Mouse (Mus musculus) forebrain, embryonic 13.5 days (tissue): Measurements from ENCODE around the gene Gnaq. TPM values are rescaled to one million over a fixed set of nuclear protein-coding genes. Genes with fewer than 3 reads are reported as not detected.

ENCODE experiments used
- ATAC-seq: fragments of 200-750 bp; cut with Nextera tagmentation; 2 replicates; pipeline ENCODE4 v1.8.0; 2017
- H3K27ac ChIP-seq: fragments of 300-500 bp; sonication (generic); 2 replicates; pipeline ENCODE4 v1.5.1; 2015; ENCODE audit warnings: inconsistent platforms, mild to moderate bottlenecking, moderate library complexity
- H3K27me3 ChIP-seq: fragments of 300-500 bp; sonication (generic); 2 replicates; pipeline ENCODE4 v1.6.1; 2015; ENCODE audit warnings: mild to moderate bottlenecking, inconsistent platforms
- H3K36me3 ChIP-seq: fragments of 300-500 bp; sonication (generic); 2 replicates; pipeline ENCODE4 v1.6.1; 2015; ENCODE audit warnings: mild to moderate bottlenecking, inconsistent platforms; ENCODE audit not compliant: poor library complexity, severe bottlenecking
- H3K4me1 ChIP-seq: fragments of 300-500 bp; sonication (generic); 2 replicates; pipeline ENCODE4 v1.6.1; 2015; ENCODE audit warnings: inconsistent platforms
- H3K4me2 ChIP-seq: fragments of 300-500 bp; sonication (generic); 2 replicates; pipeline ENCODE4 v1.6.1; 2015; ENCODE audit warnings: inconsistent platforms, mild to moderate bottlenecking, moderate library complexity
- H3K4me3 ChIP-seq: fragments of 300-500 bp; sonication (generic); 2 replicates; pipeline ENCODE4 v1.5.1; 2015; ENCODE audit warnings: mild to moderate bottlenecking, inconsistent platforms
- H3K9ac ChIP-seq: fragments of 300-500 bp; sonication (generic); 2 replicates; pipeline ENCODE4 v1.6.1; 2015; ENCODE audit warnings: mild to moderate bottlenecking, inconsistent platforms
- H3K9me3 ChIP-seq: fragments of 300-500 bp; sonication (generic); replicated peaks from 2 replicates; pipeline ENCODE4 v1.6.1; 2016; ENCODE audit warnings: inconsistent platforms
- WGBS: fragments of 180-500 bp; shearing (Covaris S2); methylation state at CpG from one replicate; pipeline ENCODE4 v1.1.7; 2015; 5-methylcytosine and 5-hydroxymethylcytosine counted together
- polyA plus RNA-seq: library from polyadenylated mRNA; unstranded; fragments of >200 nt; fragmentation: Nextera tagmentation; extraction: Ambion mirVana; gene quantifications from 2 replicates; pipeline ENCODE4 v1.2.1, GENCODE M21; 2015

The Gnaq gene
- polyA plus RNA-seq, 1 experiment from 2014 or later = 55.5 TPM

DNA sequence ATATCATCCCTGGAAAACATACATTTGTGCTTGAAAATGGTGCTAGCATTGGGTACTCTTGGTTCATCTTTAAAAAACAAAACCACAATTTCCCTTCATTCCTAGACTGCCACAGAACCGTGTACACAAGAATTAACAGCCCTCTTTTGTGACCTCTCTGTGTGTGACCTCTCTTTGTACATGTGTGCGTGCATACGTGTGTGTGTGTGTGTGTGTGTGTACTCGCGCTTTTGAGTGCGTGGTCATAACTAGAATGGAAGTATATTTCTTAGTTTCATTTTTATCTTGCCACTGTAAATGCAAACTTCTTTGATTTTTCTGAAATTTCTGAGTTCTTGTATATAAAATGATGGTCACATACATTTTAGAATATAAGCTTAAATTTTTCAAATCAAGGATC is 197.0 kb downstream of the Gnaq start:
- Histone ChIP-seq H3K27me3 (no peaks in the 10 kb centered on the region), H3K4me1 (peaks cover 39% of the 10 kb centered on the region), H3K27ac (no peak overlapping the region), H3K4me2 (no peak overlapping the region), H3K9ac (no peak overlapping the region), H3K9me3 (no peaks in the 10 kb centered on the region), H3K4me3 (no peak overlapping the region), H3K36me3 (0 out of 2 replicates have a peak, but pooled peaks cover 5% of the 10 kb centered on the region)
- WGBS = 87% methylated on average over 6 of the region's 6 CpGs
- ATAC-seq = no peak

DNA sequence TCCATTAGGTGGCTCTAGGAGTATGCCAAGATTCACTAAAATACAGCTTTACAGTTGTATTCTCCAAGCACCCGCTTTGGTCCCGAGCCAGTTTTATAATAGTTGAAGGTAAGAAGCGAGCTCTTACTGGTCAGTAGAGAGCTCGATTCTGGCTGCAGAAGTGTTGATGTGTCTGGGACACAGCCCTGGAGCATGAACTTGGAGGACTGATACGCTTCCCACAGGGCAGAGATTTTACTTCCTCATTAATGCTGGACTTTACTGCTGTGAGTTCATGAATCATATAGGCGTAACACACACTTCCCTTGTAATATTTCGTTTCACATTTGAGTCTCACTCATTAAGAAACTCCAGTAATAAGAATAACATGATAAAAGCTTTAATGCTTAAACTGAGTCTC is 197.5 kb downstream of the Gnaq start:
- H3K4me1 ChIP-seq = peaks cover 38% of the 10 kb centered on the region
- H3K9ac ChIP-seq = no peak overlapping the region
- no peaks in the 10 kb centered on the region for H3K27me3 ChIP-seq
- 87% methylated on average over 7 of the region's 7 CpGs for WGBS
- no peak overlapping the region for H3K4me2 ChIP-seq
- ATAC-seq = no peak
- no peak overlapping the region for H3K27ac ChIP-seq
- H3K9me3 ChIP-seq = no peaks in the 10 kb centered on the region
- peaks cover 9% of the 10 kb centered on the region for H3K36me3 ChIP-seq
- no peak overlapping the region for H3K4me3 ChIP-seq

DNA sequence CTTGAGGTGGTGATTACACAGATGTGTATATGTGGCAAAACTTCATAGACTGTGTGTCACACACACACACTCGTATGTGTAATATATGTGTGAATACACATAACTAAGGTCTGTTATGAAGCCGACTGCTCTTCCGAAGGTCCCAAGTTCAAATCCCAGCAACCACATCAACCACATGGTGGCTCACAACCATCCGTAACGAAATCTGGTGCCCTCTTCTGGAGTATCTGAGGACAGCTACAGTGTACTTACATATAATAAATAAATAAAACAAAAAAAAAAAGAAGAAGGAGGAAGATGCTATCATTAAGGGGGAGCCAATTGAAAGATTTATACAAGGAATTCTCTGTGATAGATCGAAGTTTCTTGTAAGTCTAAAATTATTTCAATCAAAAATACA is 198.4 kb downstream of the Gnaq start:
- no peak for ATAC-seq
- H3K27me3 ChIP-seq = no peaks in the 10 kb centered on the region
- H3K4me1 ChIP-seq = peaks cover 30% of the 10 kb centered on the region
- no peak overlapping the region for H3K27ac ChIP-seq
- WGBS = 93% methylated on average over 6 of the region's 6 CpGs
- H3K4me2 ChIP-seq = no peak overlapping the region
- H3K36me3 ChIP-seq = peaks cover 16% of the 10 kb centered on the region
- no peak overlapping the region for H3K9ac ChIP-seq
- H3K9me3 ChIP-seq = no peaks in the 10 kb centered on the region
- H3K4me3 ChIP-seq = no peak overlapping the region

DNA sequence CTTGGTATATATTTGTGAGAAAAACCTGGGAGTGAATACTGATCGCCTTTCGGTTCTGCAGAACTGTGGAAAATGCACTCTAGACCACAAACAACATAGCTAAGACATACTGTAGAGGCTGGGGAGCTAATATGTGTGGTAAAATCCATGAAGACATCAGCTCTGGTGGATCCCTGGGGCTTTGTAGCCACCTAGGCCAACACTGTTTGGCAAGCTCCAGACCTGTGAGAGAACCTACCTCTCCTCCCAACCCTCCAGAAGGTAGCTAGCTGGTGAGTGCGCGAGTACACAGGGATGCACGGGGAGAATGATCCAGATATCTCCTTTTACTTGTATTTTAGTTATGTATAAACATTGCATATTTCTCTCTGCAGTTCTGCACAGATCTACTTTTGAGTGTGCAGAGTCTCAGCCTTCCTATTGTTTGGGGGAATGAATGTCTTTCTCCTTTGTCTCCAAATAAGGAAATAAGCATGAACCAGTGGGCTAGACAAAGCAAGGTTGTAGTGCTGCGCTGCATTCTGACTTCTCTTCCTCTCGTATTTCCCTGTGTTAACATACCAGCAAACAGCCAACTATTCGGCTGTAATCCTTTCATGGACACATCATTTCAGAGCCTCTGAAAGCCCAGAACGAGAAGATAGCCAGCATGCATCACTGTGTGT is 205.4 kb downstream of the Gnaq start:
- WGBS = 82% methylated on average over 9 of the region's 9 CpGs
- Histone ChIP-seq H3K4me2 (no peak overlapping the region), H3K27me3 (no peaks in the 10 kb centered on the region), H3K9ac (no peak overlapping the region), H3K4me3 (no peak overlapping the region), H3K9me3 (no peaks in the 10 kb centered on the region), H3K27ac (no peak overlapping the region), H3K4me1 (no peaks in the 10 kb centered on the region), H3K36me3 (peaks cover 22% of the 10 kb centered on the region)
- no peak for ATAC-seq

DNA sequence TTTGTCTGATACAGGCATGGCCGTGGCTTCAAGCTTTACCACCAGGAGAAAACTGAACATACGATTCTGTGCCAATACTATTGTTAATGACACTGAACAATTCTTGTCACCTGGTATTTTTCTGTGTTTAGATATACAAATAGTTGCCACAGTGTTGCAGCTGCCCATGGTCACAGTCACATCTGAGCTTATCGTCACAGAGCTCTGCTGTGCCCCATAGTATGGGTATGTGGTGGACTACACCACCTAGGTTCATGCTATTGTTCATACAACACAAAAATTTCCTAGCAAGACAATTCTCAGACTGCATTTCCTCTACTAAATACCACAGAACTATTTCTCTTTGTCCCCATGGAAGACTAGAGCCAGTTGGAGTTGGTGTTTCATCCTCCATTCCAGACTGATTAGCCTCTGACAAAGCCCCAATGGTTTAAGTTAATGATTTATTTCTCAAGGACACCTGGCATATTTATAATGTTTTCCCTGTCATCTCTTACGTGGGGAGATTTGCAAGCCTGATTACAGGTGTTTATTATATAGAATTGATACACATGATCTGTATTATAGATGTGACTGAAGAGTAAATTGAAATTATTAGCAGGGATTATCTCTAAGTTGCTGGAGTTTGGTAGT is 207.4 kb downstream of the Gnaq start:
- no peak overlapping the region for H3K9ac ChIP-seq
- no peaks in the 10 kb centered on the region for H3K9me3 ChIP-seq
- 93% methylated on average over 4 of the region's 4 CpGs for WGBS
- H3K27ac ChIP-seq = no peak overlapping the region
- no peaks in the 10 kb centered on the region for H3K4me1 ChIP-seq
- H3K4me2 ChIP-seq = no peak overlapping the region
- peaks cover 14% of the 10 kb centered on the region for H3K36me3 ChIP-seq
- no peak for ATAC-seq
- H3K4me3 ChIP-seq = no peak overlapping the region
- no peaks in the 10 kb centered on the region for H3K27me3 ChIP-seq

DNA sequence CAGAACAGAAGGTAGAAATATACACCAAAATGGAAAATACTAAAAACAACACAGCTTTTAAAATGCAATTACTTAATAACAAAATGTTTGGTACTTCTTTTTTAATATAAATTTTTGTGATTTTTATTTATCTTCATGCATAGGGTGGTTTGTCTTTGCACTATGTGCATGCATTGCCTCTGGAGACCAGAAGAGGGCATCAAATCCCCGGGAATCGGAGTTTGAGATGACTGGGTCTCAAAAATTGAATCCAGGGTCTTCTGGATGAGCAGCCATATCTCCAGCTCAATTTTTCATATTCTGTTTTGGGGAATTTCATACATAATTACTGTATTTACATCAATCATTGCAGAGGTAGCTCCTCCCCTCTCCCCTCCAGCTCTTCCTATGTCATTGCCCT is 210.1 kb downstream of the Gnaq start:
- Histone ChIP-seq H3K36me3 (0 out of 2 replicates have a peak, but pooled peaks cover 8% of the 10 kb centered on the region), H3K27ac (no peak overlapping the region), H3K9ac (no peak overlapping the region), H3K4me1 (no peaks in the 10 kb centered on the region), H3K4me3 (no peak overlapping the region), H3K9me3 (no peaks in the 10 kb centered on the region), H3K27me3 (no peaks in the 10 kb centered on the region), H3K4me2 (no peak overlapping the region)
- WGBS = 46% methylated on average over 2 of the region's 2 CpGs
- no peak for ATAC-seq

DNA sequence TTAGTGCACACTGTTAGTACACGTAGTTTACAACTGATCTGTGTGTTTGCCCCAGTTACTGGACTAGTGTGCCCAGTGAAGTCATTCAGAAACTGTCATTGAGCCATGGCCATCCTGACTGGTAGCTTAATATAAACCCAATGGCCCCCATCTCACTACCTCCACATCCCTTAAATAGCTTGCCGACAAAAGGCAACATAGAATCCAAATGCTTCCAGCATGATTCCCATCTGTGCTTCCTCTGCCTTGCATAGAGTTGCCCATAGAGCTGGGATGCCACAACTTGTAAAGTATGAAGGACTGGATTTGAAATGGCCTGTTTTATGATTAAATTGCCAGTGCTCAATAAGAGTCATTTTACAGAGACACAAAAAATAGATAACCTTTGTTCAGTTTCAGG is 212.9 kb downstream of the Gnaq start:
- Histone ChIP-seq H3K9ac (no peak overlapping the region), H3K36me3 (0 out of 2 replicates have a peak, but pooled peaks cover 12% of the 10 kb centered on the region), H3K27ac (no peak overlapping the region), H3K4me2 (no peak overlapping the region), H3K9me3 (no peaks in the 10 kb centered on the region), H3K27me3 (no peaks in the 10 kb centered on the region), H3K4me3 (no peak overlapping the region), H3K4me1 (no peaks in the 10 kb centered on the region)
- WGBS = 90% methylated on average over 2 of the region's 2 CpGs
- ATAC-seq = no peak

DNA sequence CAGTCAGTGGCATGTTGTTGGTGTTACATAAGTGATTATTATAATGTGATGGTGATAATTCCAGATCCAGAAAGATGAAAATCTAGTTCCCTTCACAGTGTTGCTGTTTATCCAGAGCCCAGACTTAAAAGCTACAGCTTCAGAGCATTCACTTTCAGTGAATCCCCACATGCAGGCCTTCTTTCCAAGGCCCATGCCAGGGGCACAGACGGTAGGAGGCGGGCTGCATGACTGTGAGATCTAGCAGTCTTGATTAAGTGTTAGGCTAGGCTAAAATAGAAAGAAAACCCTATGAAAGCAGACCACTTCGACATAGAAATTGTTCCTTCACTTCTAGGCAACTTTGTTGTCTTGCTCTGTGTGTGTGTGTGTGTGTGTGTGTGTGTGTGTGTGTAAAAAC is 214.4 kb downstream of the Gnaq start:
- WGBS = 92% methylated on average over 3 of the region's 3 CpGs
- Histone ChIP-seq H3K4me1 (no peaks in the 10 kb centered on the region), H3K4me3 (no peak overlapping the region), H3K27me3 (no peaks in the 10 kb centered on the region), H3K27ac (no peak overlapping the region), H3K36me3 (0 out of 2 replicates have a peak, but pooled peaks cover 12% of the 10 kb centered on the region), H3K9me3 (no peaks in the 10 kb centered on the region), H3K4me2 (no peak overlapping the region), H3K9ac (no peak overlapping the region)
- no peak for ATAC-seq

DNA sequence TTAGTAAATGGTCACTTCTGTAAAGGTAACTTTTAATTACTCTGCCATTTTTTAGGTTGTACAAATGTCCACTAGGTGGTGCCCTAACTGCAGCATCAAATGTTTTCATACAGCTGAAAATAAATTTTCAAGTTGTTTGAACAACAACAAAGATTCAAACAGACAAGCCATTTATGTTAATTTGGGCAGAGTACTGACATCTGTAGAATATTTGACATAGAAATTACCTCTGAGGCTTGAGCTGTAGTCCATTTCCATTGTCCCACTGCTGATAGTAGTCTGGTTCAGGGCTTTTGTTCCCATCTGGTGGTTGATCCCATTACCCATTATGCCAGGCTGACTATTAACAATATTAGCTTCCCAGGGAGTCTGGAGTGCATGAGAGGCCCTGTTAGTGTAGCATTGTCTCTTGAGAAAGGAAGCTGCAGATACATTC is 221.1 kb downstream of the Gnaq start:
- Histone ChIP-seq H3K27ac (no peak overlapping the region), H3K4me2 (no peak overlapping the region), H3K4me3 (no peak overlapping the region), H3K27me3 (no peaks in the 10 kb centered on the region), H3K36me3 (no peaks in the 10 kb centered on the region), H3K9me3 (no peaks in the 10 kb centered on the region), H3K9ac (no peak overlapping the region), H3K4me1 (peaks cover 21% of the 10 kb centered on the region)
- ATAC-seq = peak; percentile 43; the same call in 1 of the 2 replicates

DNA sequence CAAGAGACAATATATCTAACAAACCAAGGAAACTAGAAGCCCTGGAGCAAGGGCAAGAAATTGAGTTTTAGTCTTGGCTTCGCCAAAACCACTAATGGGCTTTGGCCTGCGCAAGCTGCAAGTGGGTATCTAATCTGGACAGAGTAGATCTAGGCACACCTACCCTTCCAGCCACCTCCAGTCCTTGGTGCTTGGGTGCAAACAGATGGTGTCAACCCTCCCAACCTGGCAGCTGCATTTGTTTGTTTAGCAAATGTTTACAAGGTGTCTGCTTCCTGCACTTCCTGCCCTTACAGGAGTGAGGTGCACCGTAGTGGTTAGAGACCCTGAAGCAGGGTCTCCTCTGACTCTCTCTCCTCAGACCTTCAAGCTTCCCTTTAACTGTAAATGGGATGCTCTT is 225.5 kb downstream of the Gnaq start:
- 90% methylated on average over 3 of the region's 3 CpGs for WGBS
- Histone ChIP-seq H3K27ac (no peak overlapping the region), H3K4me2 (no peak overlapping the region), H3K9me3 (no peaks in the 10 kb centered on the region), H3K4me3 (no peak overlapping the region), H3K4me1 (peaks cover 23% of the 10 kb centered on the region), H3K27me3 (no peaks in the 10 kb centered on the region), H3K9ac (no peak overlapping the region), H3K36me3 (peaks cover 4% of the 10 kb centered on the region)
- no peak for ATAC-seq

DNA sequence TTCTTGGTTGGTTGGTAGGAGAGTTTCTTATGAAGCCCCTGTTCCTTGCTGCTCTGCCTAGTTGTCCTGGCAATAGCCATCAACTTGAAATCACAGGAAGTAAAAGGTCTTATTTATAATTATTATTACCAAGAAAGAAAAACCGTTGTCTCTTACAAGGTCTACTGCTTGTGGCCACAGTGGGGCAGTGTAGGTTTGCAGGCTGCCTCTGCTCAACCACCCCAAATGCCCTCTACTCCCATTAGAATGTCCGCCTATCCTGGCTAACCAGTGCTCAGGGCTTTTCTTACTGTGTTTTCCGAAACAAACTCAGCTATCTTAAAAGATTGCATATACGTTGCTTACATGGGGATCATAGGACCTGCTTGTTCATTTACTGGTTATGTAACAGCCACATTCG is 226.3 kb downstream of the Gnaq start:
- Histone ChIP-seq H3K4me2 (no peak overlapping the region), H3K27ac (no peak overlapping the region), H3K36me3 (peaks cover 4% of the 10 kb centered on the region), H3K4me3 (no peak overlapping the region), H3K4me1 (peaks cover 18% of the 10 kb centered on the region), H3K9me3 (no peaks in the 10 kb centered on the region), H3K9ac (no peak overlapping the region), H3K27me3 (no peaks in the 10 kb centered on the region)
- 71% methylated on average over 5 of the region's 5 CpGs for WGBS
- no peak; the same call in 1 of the 2 replicates for ATAC-seq

DNA sequence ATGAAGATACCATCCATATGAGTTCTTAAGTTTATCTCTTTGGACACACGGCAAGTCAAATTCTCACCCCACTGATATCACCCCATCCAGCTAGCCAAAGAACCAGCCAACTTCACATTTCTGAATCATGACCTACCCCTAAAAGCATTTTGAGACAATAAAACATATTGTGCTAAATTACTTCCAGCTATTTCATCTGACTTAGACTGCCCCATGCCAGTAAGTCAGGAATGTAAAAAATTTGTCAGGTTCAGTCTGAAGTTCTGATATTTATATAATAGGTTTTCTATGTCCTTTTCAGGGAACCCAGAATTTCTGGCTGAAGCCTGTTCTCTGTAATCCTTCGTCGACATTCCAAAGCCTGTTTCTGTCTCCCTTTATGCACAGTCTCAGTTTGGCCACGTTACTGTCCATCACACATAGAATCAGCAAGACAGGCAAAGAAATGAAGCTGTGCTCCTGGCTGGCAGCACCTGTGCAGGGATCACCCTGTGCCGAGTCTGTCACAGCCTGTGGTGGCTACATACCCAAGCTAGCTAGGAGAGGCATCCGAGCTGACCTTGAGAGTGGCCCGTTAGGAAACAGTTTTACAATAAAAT is 233.9 kb downstream of the Gnaq start:
- 66% methylated on average over 7 of the region's 7 CpGs for WGBS
- Histone ChIP-seq H3K27me3 (no peaks in the 10 kb centered on the region), H3K9me3 (no peaks in the 10 kb centered on the region), H3K36me3 (peaks cover 7% of the 10 kb centered on the region), H3K9ac (no peak overlapping the region), H3K4me3 (no peak overlapping the region), H3K4me1 (peaks cover 34% of the 10 kb centered on the region), H3K4me2 (no peak overlapping the region), H3K27ac (no peak overlapping the region)
- no peak for ATAC-seq
